Mouse (Mus musculus) large intestine, adult 2 months (tissue): ENCODE measurements around the gene Zmynd8. TPM values are rescaled to one million over a fixed set of nuclear protein-coding genes. Genes with fewer than 3 reads are reported as not detected.

Experiments used
- DNase-seq: peaks from one replicate; pipeline ENCODE4 v3.0.0-alpha.2; 2012; ENCODE audit warnings: low read depth, low spot score
- WGBS: fragments of 180-500 bp; shearing (Covaris S2); methylation state at CpG from one replicate; pipeline ENCODE4 v1.1.7; 2018; 5-methylcytosine and 5-hydroxymethylcytosine counted together
- polyA plus RNA-seq: library from polyadenylated mRNA; depleted of rRNA; stranded (reverse); fragments of >200 nt; gene quantifications from 2 replicates; pipeline ENCODE4 v1.2.3, GENCODE M21; 2012; rRNA removed

Gene Zmynd8
- 13.4 and 17.5 TPM in 2 replicates for polyA plus RNA-seq

DNA sequence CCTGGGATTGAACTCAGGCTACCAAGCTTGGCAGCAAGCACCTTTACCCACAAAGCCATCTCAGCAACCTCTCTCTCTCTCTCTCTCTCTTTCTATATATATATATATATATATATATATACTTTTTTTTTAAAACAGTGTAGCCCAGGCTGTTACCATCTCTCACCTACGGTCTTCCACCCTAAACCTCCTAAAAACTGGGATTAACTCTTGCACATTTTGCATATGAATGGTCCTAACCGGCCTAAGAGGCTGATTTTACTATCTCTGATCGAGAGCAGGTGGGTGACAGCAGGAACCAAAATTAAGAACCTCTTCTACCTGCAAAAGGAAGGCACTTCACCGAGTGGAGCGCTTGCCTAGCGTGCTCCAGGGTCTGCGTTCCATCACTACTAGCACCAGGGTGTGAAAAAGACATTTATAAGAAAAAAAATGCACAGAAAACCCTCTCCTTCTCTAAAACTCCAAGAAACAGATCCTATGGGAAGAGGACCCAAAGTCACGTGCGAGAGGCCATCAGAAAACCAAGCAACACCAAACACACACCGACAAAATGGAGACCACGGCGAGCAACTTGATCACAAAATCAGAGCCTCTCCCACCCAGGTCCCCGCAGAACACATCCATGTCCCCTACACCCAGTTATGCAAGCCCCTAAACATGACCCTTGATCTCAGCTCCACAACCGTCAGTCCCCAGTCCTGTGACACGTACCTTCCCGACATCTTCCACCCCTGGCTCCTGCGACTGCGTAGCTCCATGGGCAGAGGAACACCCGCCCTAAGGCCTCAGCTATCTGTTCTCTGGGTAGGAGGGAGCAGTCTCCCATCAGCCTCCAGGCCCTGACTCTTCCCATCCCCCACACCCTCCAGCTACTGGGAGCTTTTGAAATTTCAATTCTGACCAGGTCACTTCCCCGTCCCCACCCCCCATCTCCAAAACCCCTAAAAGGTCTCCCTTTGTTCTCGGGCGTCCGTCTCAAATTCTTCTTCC lies at the start of gene Zmynd8:
TSS of gene Zmynd8 (minus strand) at position 815 of the 993 bp plus-strand sequence.
- 89% methylated on average over 23 of the region's 23 CpGs for WGBS
- DNase-seq = no peak

DNA sequence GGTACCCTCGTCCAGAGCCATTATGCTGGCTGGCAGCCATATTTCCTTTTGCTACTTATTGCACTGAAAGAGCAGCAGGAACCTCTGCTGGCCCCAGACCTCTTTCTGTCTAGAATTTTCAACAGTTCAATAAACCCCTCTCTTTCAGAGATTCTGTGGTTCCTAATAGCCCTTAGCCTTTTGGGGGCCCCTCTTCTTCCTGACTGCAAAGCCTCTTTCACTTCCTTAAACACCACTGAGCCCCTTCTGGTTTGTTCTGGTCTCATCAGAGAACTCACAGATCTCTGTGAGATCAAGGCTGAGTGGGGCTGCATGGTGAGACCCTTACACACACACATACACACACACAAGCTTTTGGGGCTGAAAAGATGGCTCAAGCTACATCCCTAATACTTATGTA lies 49.2 kb upstream of the Zmynd8 start:
- 42% methylated on average over 1 of the region's 1 CpGs for WGBS
- DNase-seq = no peak

DNA sequence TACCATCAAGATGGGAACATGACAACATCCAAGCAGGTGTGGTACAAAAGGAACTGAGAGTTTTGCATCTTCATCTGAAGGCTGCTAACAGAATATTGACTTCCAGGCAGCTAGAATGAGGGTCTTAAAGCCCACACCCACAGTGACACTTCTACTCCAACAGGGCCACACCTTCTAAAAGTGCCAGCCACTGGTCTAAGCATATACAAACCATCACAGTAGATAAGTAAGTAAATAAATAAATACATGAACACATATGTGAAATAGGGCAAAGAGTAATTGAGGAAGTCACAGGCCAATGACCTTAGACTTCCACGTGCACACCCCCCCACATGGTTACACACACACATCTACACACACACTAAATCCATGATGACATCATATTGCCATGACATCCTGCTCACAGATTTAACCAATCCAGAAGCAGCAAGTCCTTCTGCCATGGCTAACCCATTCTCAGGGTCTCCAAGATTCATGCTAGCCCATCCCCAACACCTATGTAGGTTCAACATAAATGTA lies 47.3 kb upstream of the Zmynd8 start:
- WGBS = 50% methylated on average over 1 of the region's 1 CpGs
- DNase-seq = no peak

DNA sequence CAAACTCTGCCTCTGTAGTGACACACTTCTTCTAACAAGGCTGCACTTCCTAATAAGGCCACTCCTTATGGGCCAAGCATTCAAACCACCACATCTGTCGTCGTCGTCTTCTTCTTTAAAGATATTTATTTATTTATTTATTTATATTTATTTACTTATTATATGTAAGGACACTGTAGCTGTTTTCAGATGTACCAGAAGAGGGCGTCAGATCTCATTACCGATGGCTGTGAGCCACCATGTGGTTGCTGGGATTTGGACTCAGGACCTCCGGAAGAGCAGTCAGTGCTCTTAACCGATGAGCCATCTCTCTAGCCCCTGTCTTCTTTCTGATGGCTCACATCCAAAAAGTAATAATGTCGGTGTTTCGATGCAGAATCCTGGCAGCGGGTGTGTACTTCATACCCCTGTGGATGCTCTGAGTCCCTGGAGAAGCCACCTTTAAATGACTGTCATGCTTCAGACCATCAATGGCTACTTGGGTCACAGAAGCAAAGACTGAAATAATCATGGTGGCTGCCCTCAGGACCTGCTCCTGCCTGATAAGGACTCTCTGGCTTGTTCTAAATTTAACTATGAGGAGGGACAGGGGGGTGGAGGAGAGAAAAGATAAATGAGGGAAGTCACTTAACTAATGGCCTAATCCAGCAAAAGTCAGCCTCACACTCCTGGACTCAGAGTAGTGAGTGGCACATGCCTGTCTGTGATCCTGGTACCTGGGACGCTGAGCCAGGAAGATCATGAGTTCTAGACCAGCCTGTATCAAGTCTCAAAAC lies 45.9 kb upstream of the Zmynd8 start:
- 79% methylated on average over 11 of the region's 11 CpGs for WGBS
- DNase-seq = no peak

DNA sequence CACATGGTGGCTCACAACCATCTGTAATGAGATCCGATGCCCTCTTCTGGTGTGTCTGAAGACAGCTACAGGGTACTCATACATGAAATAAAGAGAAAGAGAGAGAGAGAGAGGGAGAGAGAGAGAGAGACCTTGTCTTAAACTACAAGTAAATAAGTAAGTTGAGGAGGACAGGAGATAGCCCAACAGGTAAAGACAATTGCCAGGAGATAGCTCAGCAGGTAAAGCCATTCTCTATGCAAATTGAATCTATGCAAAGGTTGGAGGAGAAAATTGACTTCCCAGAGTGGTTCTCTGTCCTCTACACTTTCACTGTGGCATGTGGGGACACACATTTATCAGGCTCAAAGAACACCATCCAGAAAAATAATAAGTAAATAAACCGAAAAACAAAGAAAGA lies 44.3 kb upstream of the Zmynd8 start:
- no peak for DNase-seq
- WGBS = 93% methylated on average over 2 of the region's 2 CpGs

DNA sequence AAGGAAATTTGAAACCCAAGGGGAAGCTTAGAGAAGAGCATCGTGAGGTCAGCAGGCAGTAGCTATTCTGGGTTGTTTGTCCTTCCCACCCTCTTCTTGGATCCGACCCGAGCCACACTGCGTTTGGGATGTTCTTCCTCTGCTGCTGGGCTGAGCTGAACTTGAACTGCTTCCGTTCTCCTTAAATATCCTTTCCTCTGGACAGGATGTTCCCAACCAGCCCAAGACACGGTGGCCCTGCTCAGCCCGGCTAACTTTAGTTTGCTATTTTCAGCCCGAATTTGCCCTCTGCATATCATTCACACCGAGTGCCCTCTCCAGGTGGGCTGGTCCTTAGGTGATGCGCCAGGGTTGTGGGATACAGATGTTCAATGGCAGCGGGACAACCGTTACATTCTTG lies 37.3 kb upstream of the Zmynd8 start:
- 54% methylated on average over 12 of the region's 12 CpGs for WGBS
- DNase-seq = no peak

DNA sequence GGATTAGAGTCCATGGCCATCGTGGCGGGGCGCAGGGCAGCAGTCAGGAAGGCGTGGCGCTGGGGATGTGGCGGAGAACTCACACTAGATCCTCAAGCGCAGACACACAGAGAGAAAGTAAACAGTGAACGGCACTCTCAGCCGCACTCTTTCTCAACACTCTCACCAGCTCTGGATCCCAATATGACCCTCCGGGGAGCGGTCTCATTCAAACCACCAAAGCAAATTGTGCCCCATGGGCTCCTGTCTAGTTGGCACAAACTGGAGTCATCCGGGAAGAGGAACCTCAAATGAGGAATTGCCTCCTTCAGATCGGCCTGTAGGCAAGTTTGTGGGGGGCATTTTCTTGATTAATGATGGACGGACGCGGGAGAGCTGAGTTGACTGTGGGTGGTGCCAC lies 28.9 kb upstream of the Zmynd8 start:
- 93% methylated on average over 16 of the region's 16 CpGs for WGBS
- DNase-seq = no peak

DNA sequence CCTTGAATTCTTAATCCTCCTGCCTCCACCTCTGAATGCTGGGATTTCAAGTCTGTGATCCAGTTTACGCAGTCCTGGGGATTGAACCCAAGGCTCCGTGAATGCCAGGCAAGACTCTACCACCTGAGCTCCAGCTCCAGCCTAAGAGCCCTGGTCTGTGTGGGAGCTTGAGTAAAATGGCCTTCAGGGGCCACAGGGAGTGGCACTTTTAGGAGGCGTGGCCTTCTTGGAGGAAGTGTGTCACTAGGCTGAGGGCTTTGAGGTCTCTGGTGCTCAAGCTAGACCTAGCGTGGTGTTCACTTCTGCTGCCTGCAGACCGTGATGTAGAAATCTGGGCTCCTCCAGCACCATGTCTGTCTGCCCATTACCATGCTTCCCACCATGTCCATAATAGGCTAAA lies 27.4 kb upstream of the Zmynd8 start:
- WGBS = 95% methylated on average over 5 of the region's 5 CpGs

DNA sequence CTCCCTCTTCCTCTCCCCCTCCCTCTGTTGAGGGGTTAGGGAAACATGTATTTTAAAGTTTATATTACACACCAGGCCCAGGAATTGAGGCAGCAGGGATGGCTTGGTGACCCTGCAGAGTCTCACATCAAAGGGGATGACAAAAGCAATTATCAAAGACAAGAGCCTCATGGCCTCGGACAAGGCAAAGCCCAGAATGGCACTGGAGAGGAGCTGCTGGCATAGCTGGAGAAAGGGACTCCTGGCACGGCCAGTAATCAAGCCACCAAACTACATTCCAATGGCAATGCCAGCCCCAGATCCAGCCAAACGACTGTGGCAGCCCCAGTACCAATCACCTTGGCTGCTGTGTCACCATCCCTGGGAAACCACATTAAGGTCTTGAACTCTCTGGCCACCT lies 26.3 kb upstream of the Zmynd8 start:
- DNase-seq = no peak
- 70% methylated on average over 3 of the region's 3 CpGs for WGBS

More for the DNA sequence above, 27.4 kb upstream of the Zmynd8 start:
- no peak for DNase-seq

DNA sequence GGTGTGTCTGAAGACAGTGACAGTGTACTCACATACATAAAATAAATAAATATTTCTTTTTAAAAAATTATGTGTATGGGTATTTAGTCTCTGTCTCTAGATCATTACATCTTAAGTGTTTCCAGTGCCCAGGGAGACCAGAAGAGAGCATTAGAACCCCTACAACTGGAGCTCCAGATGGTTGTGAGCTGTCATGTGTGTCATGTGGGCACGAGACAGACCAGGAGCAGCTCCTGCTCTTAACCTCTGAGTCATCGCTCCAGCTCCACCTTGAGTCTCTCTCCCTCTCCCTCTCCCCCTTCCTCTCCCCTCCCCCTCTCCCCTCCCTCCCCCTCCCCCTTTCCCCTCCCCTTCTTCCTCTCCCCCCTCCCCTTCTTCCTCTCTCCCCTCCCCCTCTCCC lies 25.9 kb upstream of the Zmynd8 start:
- DNase-seq = no peak
- WGBS = 58% methylated on average over 2 of the region's 2 CpGs

DNA sequence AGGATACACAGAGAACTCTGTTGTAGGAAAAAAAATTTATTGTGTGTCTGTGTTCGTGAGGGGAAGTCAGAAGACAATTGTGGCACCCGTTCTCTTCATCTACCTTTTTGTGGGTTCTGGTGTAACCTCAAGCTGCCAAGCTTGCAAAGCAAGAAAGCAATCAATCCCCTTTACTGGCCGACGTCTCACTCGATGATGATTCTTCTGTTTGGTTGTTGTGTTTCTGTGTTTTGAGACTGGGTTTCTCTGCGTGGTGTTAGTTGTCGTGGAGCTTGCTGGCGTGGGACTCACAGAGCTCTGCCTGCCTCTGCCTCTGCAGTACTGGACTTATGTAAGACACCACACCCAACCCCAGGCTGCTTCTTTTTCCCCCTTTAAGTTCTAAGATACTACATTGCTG lies 24.9 kb upstream of the Zmynd8 start:
- DNase-seq = no peak
- 85% methylated on average over 8 of the region's 8 CpGs for WGBS

DNA sequence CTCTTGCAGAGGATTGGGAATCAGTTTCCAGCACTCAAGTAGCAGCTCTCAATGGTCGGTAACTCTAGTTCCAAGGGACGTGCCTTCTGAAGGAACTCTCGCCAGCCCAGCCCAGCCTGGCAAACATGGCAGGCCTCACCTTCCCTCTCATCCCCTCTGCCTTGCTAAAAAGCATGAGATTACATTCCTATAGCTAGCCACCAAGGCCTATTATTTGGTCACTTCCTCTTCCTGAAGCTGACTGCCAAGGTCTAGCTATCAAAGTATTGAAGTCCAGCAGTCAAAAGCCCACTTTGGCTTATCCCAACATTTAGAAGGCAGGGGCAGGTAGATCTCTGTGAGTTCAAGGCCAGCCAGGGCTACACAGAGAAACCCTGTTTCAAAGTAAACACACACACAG lies 24.2 kb upstream of the Zmynd8 start:
- 67% methylated on average over 3 of the region's 3 CpGs for WGBS
- no peak for DNase-seq

DNA sequence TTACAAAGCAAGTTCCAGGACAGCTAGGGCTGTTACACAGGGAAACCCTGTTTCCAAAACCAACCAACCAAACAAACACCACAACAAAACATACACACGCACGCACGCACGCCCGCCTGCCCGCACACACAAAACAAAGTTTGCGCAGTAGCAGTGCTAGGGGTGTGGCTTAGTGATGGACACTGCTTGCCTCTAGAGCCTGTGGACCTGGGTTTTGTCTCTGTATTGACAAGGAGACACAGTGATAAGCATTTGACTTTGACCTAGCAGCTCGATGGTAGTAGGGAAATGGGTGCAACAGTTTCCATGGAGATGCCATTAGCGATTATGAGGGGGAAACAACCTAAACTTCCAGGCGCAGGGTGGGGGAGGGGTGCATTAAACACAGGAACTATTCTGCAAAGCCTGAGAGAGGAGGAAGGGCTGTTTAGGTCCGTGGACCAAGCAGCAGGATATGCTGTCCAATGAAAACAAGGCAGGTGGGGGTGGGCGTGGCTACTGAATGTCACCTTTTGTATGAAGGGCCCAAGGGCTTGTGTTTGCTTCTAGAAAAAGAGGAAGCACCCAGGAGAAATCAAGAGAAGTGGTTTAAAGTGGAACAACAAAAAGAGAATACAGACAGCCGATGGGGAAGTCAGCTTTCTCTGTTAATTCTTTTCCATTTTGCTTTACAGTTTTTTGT lies 23.4 kb upstream of the Zmynd8 start:
- DNase-seq = no peak
- WGBS = 24% methylated on average over 13 of the region's 13 CpGs

DNA sequence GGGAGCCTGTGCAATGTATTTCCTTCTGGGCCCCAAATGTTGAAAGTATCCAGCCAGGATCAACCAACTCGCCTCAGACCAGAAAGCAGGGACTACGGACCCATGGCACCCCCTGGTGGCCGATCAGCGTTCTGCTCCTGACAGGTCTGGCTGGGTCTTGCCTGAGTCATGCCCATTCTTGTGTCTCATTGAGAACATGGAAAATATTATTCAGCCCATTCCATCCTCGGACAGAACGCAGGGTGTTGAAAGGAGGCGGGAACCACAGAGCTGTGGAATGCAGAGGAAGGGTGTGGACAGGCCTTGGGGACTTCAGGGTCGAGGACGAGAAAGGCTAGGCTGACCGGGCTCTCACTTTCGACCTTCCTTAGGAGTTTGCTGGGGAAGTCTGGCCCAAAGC lies 15.5 kb upstream of the Zmynd8 start:
- 20% methylated on average over 11 of the region's 11 CpGs for WGBS
- DNase-seq = no peak

DNA sequence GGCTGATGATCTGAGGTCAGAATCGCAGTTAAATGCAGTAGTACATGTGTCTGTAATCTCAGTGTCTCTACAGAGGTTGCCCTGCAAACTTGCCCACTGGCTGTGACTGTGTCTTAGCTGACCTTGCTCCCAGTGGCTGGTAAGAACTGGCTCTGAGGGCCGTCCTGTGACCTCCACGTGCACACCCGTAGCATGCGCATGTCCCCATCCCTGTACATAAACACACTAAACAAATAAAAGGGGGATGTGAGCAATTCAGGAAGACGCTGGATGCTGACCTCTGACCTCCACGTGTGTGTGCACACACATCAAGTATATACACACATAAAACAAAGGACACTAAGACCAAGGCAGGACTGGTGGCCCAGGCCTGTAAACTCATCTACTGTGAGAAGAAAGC lies 14.3 kb upstream of the Zmynd8 start:
- 25% methylated on average over 7 of the region's 7 CpGs for WGBS

DNA sequence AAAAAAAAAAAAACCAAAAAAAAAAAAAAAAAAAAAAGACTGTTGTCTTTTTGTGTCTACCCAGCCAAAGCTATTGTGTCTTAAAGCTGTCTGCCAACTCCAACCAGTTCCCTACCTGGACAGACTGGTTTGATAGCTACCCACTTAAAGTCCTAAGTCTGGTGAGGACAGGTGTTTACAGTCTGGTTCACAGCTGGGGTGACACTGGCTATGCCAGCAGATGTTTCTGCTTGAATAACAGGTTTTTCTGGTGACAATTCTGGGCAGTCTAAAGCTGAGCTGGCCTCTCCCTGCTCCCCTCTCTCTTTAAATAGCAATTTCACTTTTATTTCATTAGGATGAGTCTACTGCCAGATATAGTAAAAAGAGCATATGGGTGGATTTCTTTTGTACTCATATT lies 10.9 kb upstream of the Zmynd8 start:
- DNase-seq = no peak

More for the DNA sequence above, 14.3 kb upstream of the Zmynd8 start:
- DNase-seq = no peak

DNA sequence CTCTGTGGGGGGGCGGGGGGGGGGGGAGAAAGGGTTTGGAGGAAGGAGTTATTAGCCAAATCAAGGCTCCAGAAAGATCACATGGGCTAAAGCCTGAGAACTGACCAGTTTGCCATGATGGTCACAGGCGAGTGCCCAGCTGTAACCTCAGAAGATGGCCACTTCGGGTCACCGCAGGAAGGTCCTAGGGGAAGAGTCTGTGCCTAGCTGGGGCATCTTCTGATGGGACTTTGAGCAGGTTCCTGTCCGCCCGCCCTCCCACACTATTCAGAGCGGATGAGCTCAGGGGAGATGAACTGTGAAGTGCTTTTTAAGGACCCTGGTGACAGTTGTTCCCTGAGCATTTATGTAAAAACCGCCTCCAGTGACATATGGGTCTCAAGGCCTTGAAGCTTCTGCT lies 8.4 kb upstream of the Zmynd8 start:
- DNase-seq = no peak

DNA sequence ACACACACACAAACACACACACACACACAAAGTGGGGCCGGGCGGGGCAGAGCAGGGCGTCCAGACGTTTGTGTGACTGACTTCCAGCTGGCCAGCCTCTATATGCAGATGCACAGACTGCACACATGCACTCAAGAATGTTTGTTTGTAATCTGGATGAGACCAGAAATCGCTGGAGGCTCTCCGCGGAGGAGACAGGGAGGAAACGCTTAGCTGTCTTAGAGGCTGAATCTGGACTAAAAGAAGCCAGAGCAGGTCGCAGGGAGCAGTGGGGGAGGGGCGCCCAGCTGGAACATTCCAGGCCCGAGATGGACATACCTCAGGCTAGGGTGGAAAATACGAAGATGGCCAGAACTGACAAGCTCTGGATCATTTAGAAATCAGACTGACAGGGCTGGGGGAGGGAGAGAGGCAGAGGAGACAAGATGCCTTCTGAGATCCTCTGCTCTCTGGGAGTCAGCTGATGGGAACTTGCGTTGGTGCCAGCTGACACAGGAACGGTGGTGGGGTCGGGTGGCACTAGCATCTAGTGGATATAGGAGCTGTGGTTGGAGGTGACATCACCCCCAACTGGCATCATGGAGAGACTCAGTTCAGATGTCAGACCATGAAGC lies 7.6 kb upstream of the Zmynd8 start:
- no peak for DNase-seq
- WGBS = 29% methylated on average over 15 of the region's 15 CpGs

More for the DNA sequence above, 8.4 kb upstream of the Zmynd8 start:
- WGBS = 80% methylated on average over 8 of the region's 8 CpGs

DNA sequence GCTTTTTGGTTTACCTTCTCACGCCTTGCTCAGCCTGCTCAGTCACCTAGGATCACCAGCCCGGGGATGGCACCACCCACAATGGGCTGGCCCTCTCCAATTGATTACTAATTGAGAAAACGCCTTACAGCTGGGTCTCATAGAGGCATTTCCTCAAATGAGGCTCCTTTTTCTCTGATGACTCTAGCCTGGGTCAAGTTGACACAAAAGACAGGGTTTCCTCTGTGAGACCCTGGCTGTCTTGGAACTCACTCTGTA lies 2.2 kb upstream of the Zmynd8 start:
- DNase-seq = no peak
- 38% methylated on average over 3 of the region's 3 CpGs for WGBS
